Mouse (Mus musculus) kidney, embryonic 16.5 days (tissue): ENCODE results near the gene Cfap157. TPM values are rescaled to one million over a fixed set of nuclear protein-coding genes. Genes with fewer than 3 reads are reported as not detected.

Source experiments
- ATAC-seq: fragments of 200-750 bp; cut with Nextera tagmentation; 2 replicates; pipeline ENCODE4 v1.8.0; 2017; ENCODE audit warnings: moderate TSS enrichment; ENCODE audit not compliant: low FRiP score, low TSS enrichment
- H3K27ac ChIP-seq: fragments of 300-500 bp; sonication (generic); 2 replicates; pipeline ENCODE4 v1.5.1; 2014; ENCODE audit warnings: low read length
- H3K27me3 ChIP-seq: fragments of 300-500 bp; sonication (generic); 2 replicates; pipeline ENCODE4 v1.6.1; 2014; ENCODE audit warnings: low read length, control low read depth, mixed read lengths; ENCODE audit not compliant: insufficient read depth
- H3K36me3 ChIP-seq: fragments of 300-500 bp; sonication (generic); 2 replicates; pipeline ENCODE4 v1.6.1; 2014; ENCODE audit warnings: low read length, control low read depth, mixed read lengths; ENCODE audit not compliant: insufficient read depth
- H3K4me1 ChIP-seq: fragments of 300-500 bp; sonication (generic); 2 replicates; pipeline ENCODE4 v1.6.1; 2014; ENCODE audit warnings: low read length, control low read depth, mixed read lengths; ENCODE audit not compliant: insufficient read depth
- H3K4me2 ChIP-seq: fragments of 300-500 bp; sonication (generic); replicated peaks from 2 replicates; pipeline ENCODE4 v1.6.1; 2014; ENCODE audit warnings: low read depth, low read length
- H3K4me3 ChIP-seq: fragments of 300-500 bp; sonication (generic); 2 replicates; pipeline ENCODE4 v1.5.1; 2014; ENCODE audit warnings: mild to moderate bottlenecking, low read length
- H3K9ac ChIP-seq: fragments of 300-500 bp; sonication (generic); replicated peaks from 2 replicates; pipeline ENCODE4 v1.6.1; 2014; ENCODE audit warnings: low read length
- H3K9me3 ChIP-seq: fragments of 300-500 bp; sonication (generic); 2 replicates; pipeline ENCODE4 v1.6.1; 2016; ENCODE audit warnings: low read length, control low read depth
- WGBS: fragments of 180-500 bp; shearing (Covaris S2); extraction: QIAGEN DNeasy Blood & Tissue Kit; methylation state at CpG from one replicate; pipeline ENCODE4 v1.1.7; 2014; 5-methylcytosine and 5-hydroxymethylcytosine counted together
- polyA plus RNA-seq: library from polyadenylated mRNA; unstranded; fragments of >200 nt; fragmentation: Nextera tagmentation; extraction: Ambion mirVana; gene quantifications from 2 replicates; pipeline ENCODE4 v1.2.1, GENCODE M21; 2015

The Cfap157 gene
- polyA plus RNA-seq, 1 experiment from 2014 or later: 0.29 TPM

- peaks cover 14% of the 10 kb centered on the region for H3K4me1 ChIP-seq
- peak within 1 kb of the TSS; percentile 77 for H3K4me2 ChIP-seq
- H3K9me3 ChIP-seq: no peaks in the 10 kb centered on the region
- H3K27ac ChIP-seq: no peak within 1 kb of the TSS
- peak within 1 kb of the TSS; percentile 46 for H3K4me3 ChIP-seq
- H3K36me3 ChIP-seq: 0 out of 2 replicates have a peak, but pooled peaks cover under 1% of the 10 kb centered on the region
- H3K27me3 ChIP-seq: peaks cover 20% of the 10 kb centered on the region
- 12% methylated on average over 11 of the region's 11 CpGs for WGBS
- H3K9ac ChIP-seq: peak within 1 kb of the TSS; percentile 31; the same call in 1 of the 2 replicates
- ATAC-seq: no peak
Measured at GRCm38 (mm10) chr2:32740916-32741272, 43.3 kb downstream of the Cfap157 start, which contains the start of gene 6330409D20Rik. TSS of gene 6330409D20Rik (minus strand) at chr2:32741016.

GRCm38 (mm10) chr2:32739311-32739710 is 44.9 kb downstream of the Cfap157 start:
- no peak for ATAC-seq
- H3K36me3 ChIP-seq: no peaks in the 10 kb centered on the region
- peaks cover 30% of the 10 kb centered on the region for H3K4me1 ChIP-seq
- no peak overlapping the region for H3K9ac ChIP-seq
- H3K27ac ChIP-seq: no peak overlapping the region
- no peaks in the 10 kb centered on the region for H3K9me3 ChIP-seq
- H3K4me3 ChIP-seq: no peak overlapping the region
- H3K27me3 ChIP-seq: peaks cover 20% of the 10 kb centered on the region
- WGBS: 83% methylated on average over 4 of the region's 4 CpGs
- no peak overlapping the region for H3K4me2 ChIP-seq

GRCm38 (mm10) chr2:32737008-32737407 is 47.2 kb downstream of the Cfap157 start:
- 59% methylated on average over 6 of the region's 6 CpGs for WGBS

GRCm38 (mm10) chr2:32736306-32736829 is 47.9 kb downstream of the Cfap157 start:
- Histone ChIP-seq H3K27me3 (peaks cover 8% of the 10 kb centered on the region), H3K27ac (no peak overlapping the region), H3K9ac (no peak overlapping the region), H3K4me2 (no peak overlapping the region), H3K9me3 (no peaks in the 10 kb centered on the region), H3K36me3 (no peaks in the 10 kb centered on the region), H3K4me1 (peaks cover 30% of the 10 kb centered on the region), H3K4me3 (no peak overlapping the region)
- 46% methylated on average over 3 of the region's 3 CpGs for WGBS
- ATAC-seq: no peak

More at GRCm38 (mm10) chr2:32737008-32737407, 47.2 kb downstream of the Cfap157 start:
- peaks cover 32% of the 10 kb centered on the region for H3K4me1 ChIP-seq
- ATAC-seq: no peak
- H3K27me3 ChIP-seq: peaks cover 14% of the 10 kb centered on the region
- no peak overlapping the region for H3K4me3 ChIP-seq
- no peak overlapping the region for H3K9ac ChIP-seq
- H3K36me3 ChIP-seq: no peaks in the 10 kb centered on the region
- H3K4me2 ChIP-seq: no peak overlapping the region
- H3K9me3 ChIP-seq: no peaks in the 10 kb centered on the region
- no peak overlapping the region for H3K27ac ChIP-seq

DNA sequence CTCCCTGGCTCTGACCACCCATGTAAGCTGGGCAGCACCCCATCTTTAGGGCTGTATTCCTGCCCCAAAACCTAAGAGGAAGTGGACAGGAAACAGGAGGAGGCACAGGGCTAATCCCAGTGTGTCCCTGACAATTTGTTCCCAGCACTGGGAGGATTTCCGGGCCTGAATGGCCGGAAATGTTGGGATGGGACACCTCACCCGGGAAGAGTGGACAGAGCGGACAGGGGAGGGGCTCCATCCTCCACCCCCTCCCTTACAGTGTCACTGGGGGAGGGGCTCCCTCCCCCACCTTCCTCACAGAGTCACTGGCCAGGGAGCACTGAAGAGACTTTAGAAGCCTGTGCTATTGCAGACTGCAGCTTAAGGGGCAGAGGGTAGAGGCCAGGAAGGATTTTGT is 49.3 kb downstream of the Cfap157 start:
- no peaks in the 10 kb centered on the region for H3K36me3 ChIP-seq
- H3K4me2 ChIP-seq: peak overlapping the region; percentile 28
- no peaks in the 10 kb centered on the region; the same call in 1 of the 2 replicates for H3K27me3 ChIP-seq
- no peak overlapping the region for H3K4me3 ChIP-seq
- WGBS: 33% methylated on average over 4 of the region's 4 CpGs
- H3K27ac ChIP-seq: peak overlapping the region; percentile 90
- peak; percentile 33 for ATAC-seq
- peaks cover 36% of the 10 kb centered on the region for H3K4me1 ChIP-seq
- no peaks in the 10 kb centered on the region for H3K9me3 ChIP-seq
- H3K9ac ChIP-seq: 0 out of 2 replicates have a peak overlapping the region, but pooled peaks have one; percentile 9

- Histone ChIP-seq H3K27ac (peak overlapping the region; percentile 90), H3K9ac (0 out of 2 replicates have a peak overlapping the region, but pooled peaks have one; percentile 9), H3K4me2 (peak overlapping the region; percentile 24; the same call in 1 of the 2 replicates), H3K9me3 (no peaks in the 10 kb centered on the region), H3K27me3 (no peaks in the 10 kb centered on the region; the same call in 1 of the 2 replicates), H3K4me1 (peaks cover 40% of the 10 kb centered on the region), H3K36me3 (no peaks in the 10 kb centered on the region), H3K4me3 (no peak overlapping the region)
- peak; percentile 69; the same call in 1 of the 2 replicates for ATAC-seq
- WGBS: 33% methylated on average over 4 of the region's 4 CpGs
Measured at GRCm38 (mm10) chr2:32734480-32734879, 49.7 kb downstream of the Cfap157 start.

GRCm38 (mm10) chr2:32732695-32733094 is 51.5 kb downstream of the Cfap157 start:
- no peak overlapping the region for H3K4me2 ChIP-seq
- H3K4me3 ChIP-seq: no peak overlapping the region
- 71% methylated on average over 6 of the region's 6 CpGs for WGBS
- peak overlapping the region; percentile 81; the same call in 1 of the 2 replicates for H3K27ac ChIP-seq
- H3K9me3 ChIP-seq: no peaks in the 10 kb centered on the region
- no peaks in the 10 kb centered on the region for H3K27me3 ChIP-seq
- no peak for ATAC-seq
- H3K9ac ChIP-seq: no peak overlapping the region
- H3K36me3 ChIP-seq: no peaks in the 10 kb centered on the region
- H3K4me1 ChIP-seq: peaks cover 41% of the 10 kb centered on the region

GRCm38 (mm10) chr2:32731911-32732310 is 52.3 kb downstream of the Cfap157 start:
- H3K9me3 ChIP-seq: no peaks in the 10 kb centered on the region
- H3K27me3 ChIP-seq: no peaks in the 10 kb centered on the region
- H3K36me3 ChIP-seq: no peaks in the 10 kb centered on the region
- no peak overlapping the region; the same call in 1 of the 2 replicates for H3K4me3 ChIP-seq
- H3K9ac ChIP-seq: no peak overlapping the region
- 70% methylated on average over 4 of the region's 4 CpGs for WGBS
- ATAC-seq: no peak
- peaks cover 44% of the 10 kb centered on the region for H3K4me1 ChIP-seq
- H3K27ac ChIP-seq: peak overlapping the region; percentile 81
- H3K4me2 ChIP-seq: peak overlapping the region; percentile 1; the same call in 1 of the 2 replicates

- WGBS: 13% methylated on average over 11 of the region's 11 CpGs
- H3K9ac ChIP-seq: peak overlapping the region; percentile 25; the same call in 1 of the 2 replicates
- no peaks in the 10 kb centered on the region for H3K9me3 ChIP-seq
- no peak for ATAC-seq
- no peaks in the 10 kb centered on the region for H3K27me3 ChIP-seq
- peak overlapping the region; percentile 50 for H3K4me3 ChIP-seq
- peak overlapping the region; percentile 81 for H3K27ac ChIP-seq
- H3K4me2 ChIP-seq: peak overlapping the region; percentile 58
- peaks cover 45% of the 10 kb centered on the region for H3K4me1 ChIP-seq
- no peaks in the 10 kb centered on the region for H3K36me3 ChIP-seq
Measured at GRCm38 (mm10) chr2:32730854-32731253, 53.4 kb downstream of the Cfap157 start.

- WGBS: 33% methylated on average over 4 of the region's 4 CpGs
- H3K4me3 ChIP-seq: peak overlapping the region; percentile 50
- no peaks in the 10 kb centered on the region for H3K36me3 ChIP-seq
Measured at GRCm38 (mm10) chr2:32729547-32729946, 54.7 kb downstream of the Cfap157 start.

More at GRCm38 (mm10) chr2:32729547-32729946, 54.7 kb downstream of the Cfap157 start:
- peak overlapping the region; percentile 81; the same call in 1 of the 2 replicates for H3K27ac ChIP-seq
- no peak for ATAC-seq
- H3K4me2 ChIP-seq: peak overlapping the region; percentile 58
- H3K4me1 ChIP-seq: peaks cover 37% of the 10 kb centered on the region
- H3K9me3 ChIP-seq: no peaks in the 10 kb centered on the region
- no peaks in the 10 kb centered on the region for H3K27me3 ChIP-seq
- 0 out of 2 replicates have a peak overlapping the region, but pooled peaks have one; percentile 17 for H3K9ac ChIP-seq
